Mouse (Mus musculus): Measurements from ENCODE around the gene Gtf2ird1. TPM values are rescaled to one million over a fixed set of nuclear protein-coding genes. Genes with fewer than 3 reads are reported as not detected.

The Gtf2ird1 gene
- polyA plus RNA-seq, 1 experiment from 2014 or later, result 48.2 TPM

GRCm38 (mm10) chr5:134467030-134467549, 10.6 kb upstream of the Gtf2ird1 start:
- Histone ChIP-seq H3K4me2 (ENCODE audit: low read depth, low read length) (no peak overlapping the region), H3K36me3 (ENCODE audit: control insufficient read depth, insufficient read depth) (no peaks in the 10 kb centered on the region), H3K27ac (ENCODE audit: low read length) (no peak overlapping the region), H3K27me3 (ENCODE audit: control insufficient read depth, insufficient read depth, low read length) (no peaks in the 10 kb centered on the region), H3K9me3 (replicated peaks; ENCODE audit: control insufficient read depth, low read length) (no peaks in the 10 kb centered on the region), H3K9ac (ENCODE audit: low read length) (no peak overlapping the region), H3K4me1 (ENCODE audit: control insufficient read depth, insufficient read depth, low read length) (no peaks in the 10 kb centered on the region), H3K4me3 (ENCODE audit: low read length) (no peak overlapping the region)
- WGBS, result 59% methylated on average over 8 of the region's 8 CpGs
- ATAC-seq (replicated peaks; ENCODE audit: extremely low read depth, insufficient read depth, low FRiP score), result no peak

- Histone ChIP-seq H3K4me3 (ENCODE audit: low read length) (no peak overlapping the region), H3K36me3 (ENCODE audit: control insufficient read depth, insufficient read depth) (no peaks in the 10 kb centered on the region), H3K9ac (ENCODE audit: low read length) (no peak overlapping the region), H3K4me2 (ENCODE audit: low read depth, low read length) (no peak overlapping the region), H3K27ac (ENCODE audit: low read length) (no peak overlapping the region), H3K27me3 (ENCODE audit: control insufficient read depth, insufficient read depth, low read length) (no peaks in the 10 kb centered on the region), H3K4me1 (ENCODE audit: control insufficient read depth, insufficient read depth, low read length) (no peaks in the 10 kb centered on the region), H3K9me3 (replicated peaks; ENCODE audit: control insufficient read depth, low read length) (no peaks in the 10 kb centered on the region)
- 49% methylated on average over 21 of the region's 21 CpGs for WGBS
- no peak for ATAC-seq (replicated peaks; ENCODE audit: extremely low read depth, insufficient read depth, low FRiP score)
Observed at GRCm38 (mm10) chr5:134466296-134467029, 9.9 kb upstream of the Gtf2ird1 start.

- no peak overlapping the region for H3K9ac ChIP-seq (ENCODE audit: low read length)
- WGBS, result 78% methylated on average over 1 of the region's 1 CpGs
- no peak for ATAC-seq (replicated peaks; ENCODE audit: extremely low read depth, insufficient read depth, low FRiP score)
- no peak overlapping the region for H3K4me2 ChIP-seq (ENCODE audit: low read depth, low read length)
- no peaks in the 10 kb centered on the region for H3K36me3 ChIP-seq (ENCODE audit: control insufficient read depth, insufficient read depth)
- H3K27me3 ChIP-seq (ENCODE audit: control insufficient read depth, insufficient read depth, low read length), result no peaks in the 10 kb centered on the region
- no peak overlapping the region for H3K4me3 ChIP-seq (ENCODE audit: low read length)
- H3K27ac ChIP-seq (ENCODE audit: low read length), result no peak overlapping the region
- H3K4me1 ChIP-seq (ENCODE audit: control insufficient read depth, insufficient read depth, low read length), result no peaks in the 10 kb centered on the region
- H3K9me3 ChIP-seq (replicated peaks; ENCODE audit: control insufficient read depth, low read length), result no peaks in the 10 kb centered on the region
Observed at GRCm38 (mm10) chr5:134465197-134465596, 8.7 kb upstream of the Gtf2ird1 start.

- no peaks in the 10 kb centered on the region for H3K27me3 ChIP-seq (ENCODE audit: control insufficient read depth, insufficient read depth, low read length)
- H3K9me3 ChIP-seq (replicated peaks; ENCODE audit: control insufficient read depth, low read length), result no peaks in the 10 kb centered on the region
- H3K36me3 ChIP-seq (ENCODE audit: control insufficient read depth, insufficient read depth), result no peaks in the 10 kb centered on the region
- no peak overlapping the region for H3K9ac ChIP-seq (ENCODE audit: low read length)
- 77% methylated on average over 5 of the region's 5 CpGs for WGBS
- H3K4me1 ChIP-seq (ENCODE audit: control insufficient read depth, insufficient read depth, low read length), result no peaks in the 10 kb centered on the region
- no peak overlapping the region for H3K4me2 ChIP-seq (ENCODE audit: low read depth, low read length)
- ATAC-seq (replicated peaks; ENCODE audit: extremely low read depth, insufficient read depth, low FRiP score), result no peak
- H3K27ac ChIP-seq (ENCODE audit: low read length), result no peak overlapping the region
- H3K4me3 ChIP-seq (ENCODE audit: low read length), result no peak overlapping the region
Observed at GRCm38 (mm10) chr5:134464225-134464624, 7.7 kb upstream of the Gtf2ird1 start.

- WGBS, result 76% methylated on average over 8 of the region's 8 CpGs
- Histone ChIP-seq H3K4me1 (ENCODE audit: control insufficient read depth, insufficient read depth, low read length) (no peaks in the 10 kb centered on the region), H3K9ac (ENCODE audit: low read length) (no peak overlapping the region), H3K4me2 (ENCODE audit: low read depth, low read length) (no peak overlapping the region), H3K9me3 (replicated peaks; ENCODE audit: control insufficient read depth, low read length) (no peaks in the 10 kb centered on the region), H3K27me3 (ENCODE audit: control insufficient read depth, insufficient read depth, low read length) (no peaks in the 10 kb centered on the region), H3K36me3 (ENCODE audit: control insufficient read depth, insufficient read depth) (no peaks in the 10 kb centered on the region), H3K4me3 (ENCODE audit: low read length) (no peak overlapping the region), H3K27ac (ENCODE audit: low read length) (no peak overlapping the region)
- ATAC-seq (replicated peaks; ENCODE audit: extremely low read depth, insufficient read depth, low FRiP score), result no peak
Observed at GRCm38 (mm10) chr5:134462731-134463130, 6.2 kb upstream of the Gtf2ird1 start.

GRCm38 (mm10) chr5:134462316-134462715, 5.8 kb upstream of the Gtf2ird1 start:
- no peaks in the 10 kb centered on the region for H3K4me1 ChIP-seq (ENCODE audit: control insufficient read depth, insufficient read depth, low read length)
- ATAC-seq (replicated peaks; ENCODE audit: extremely low read depth, insufficient read depth, low FRiP score), result no peak
- 80% methylated on average over 2 of the region's 2 CpGs for WGBS
- no peak overlapping the region for H3K27ac ChIP-seq (ENCODE audit: low read length)
- H3K4me2 ChIP-seq (ENCODE audit: low read depth, low read length), result no peak overlapping the region
- no peak overlapping the region for H3K9ac ChIP-seq (ENCODE audit: low read length)
- H3K36me3 ChIP-seq (ENCODE audit: control insufficient read depth, insufficient read depth), result no peaks in the 10 kb centered on the region
- H3K4me3 ChIP-seq (ENCODE audit: low read length), result no peak overlapping the region
- H3K27me3 ChIP-seq (ENCODE audit: control insufficient read depth, insufficient read depth, low read length), result no peaks in the 10 kb centered on the region
- no peaks in the 10 kb centered on the region for H3K9me3 ChIP-seq (replicated peaks; ENCODE audit: control insufficient read depth, low read length)

- Histone ChIP-seq H3K4me1 (ENCODE audit: control insufficient read depth, insufficient read depth, low read length) (no peaks in the 10 kb centered on the region), H3K27ac (ENCODE audit: low read length) (no peak overlapping the region), H3K4me2 (ENCODE audit: low read depth, low read length) (no peak overlapping the region), H3K9me3 (replicated peaks; ENCODE audit: control insufficient read depth, low read length) (no peaks in the 10 kb centered on the region), H3K36me3 (ENCODE audit: control insufficient read depth, insufficient read depth) (no peaks in the 10 kb centered on the region), H3K4me3 (ENCODE audit: low read length) (no peak overlapping the region), H3K27me3 (ENCODE audit: control insufficient read depth, insufficient read depth, low read length) (no peaks in the 10 kb centered on the region), H3K9ac (ENCODE audit: low read length) (no peak overlapping the region)
- no peak for ATAC-seq (replicated peaks; ENCODE audit: extremely low read depth, insufficient read depth, low FRiP score)
- WGBS, result 93% methylated on average over 4 of the region's 4 CpGs
Observed at GRCm38 (mm10) chr5:134460546-134460945, 4.0 kb upstream of the Gtf2ird1 start.

- peaks cover 10% of the 10 kb centered on the region for H3K4me1 ChIP-seq (ENCODE audit: control insufficient read depth, insufficient read depth, low read length)
- H3K9me3 ChIP-seq (replicated peaks; ENCODE audit: control insufficient read depth, low read length), result no peaks in the 10 kb centered on the region
- H3K27me3 ChIP-seq (ENCODE audit: control insufficient read depth, insufficient read depth, low read length), result no peaks in the 10 kb centered on the region
- H3K4me2 ChIP-seq (ENCODE audit: low read depth, low read length), result no peak overlapping the region
- no peaks in the 10 kb centered on the region for H3K36me3 ChIP-seq (ENCODE audit: control insufficient read depth, insufficient read depth)
- H3K9ac ChIP-seq (ENCODE audit: low read length), result no peak overlapping the region
- no peak overlapping the region for H3K27ac ChIP-seq (ENCODE audit: low read length)
- ATAC-seq (replicated peaks; ENCODE audit: extremely low read depth, insufficient read depth, low FRiP score), result no peak
- no peak overlapping the region for H3K4me3 ChIP-seq (ENCODE audit: low read length)
- WGBS, result 85% methylated on average over 7 of the region's 7 CpGs
Observed at GRCm38 (mm10) chr5:134459096-134459495, 2.6 kb upstream of the Gtf2ird1 start.

- H3K27me3 ChIP-seq (ENCODE audit: control insufficient read depth, insufficient read depth, low read length), result no peaks in the 10 kb centered on the region
- 82% methylated on average over 3 of the region's 3 CpGs for WGBS
- no peaks in the 10 kb centered on the region for H3K36me3 ChIP-seq (ENCODE audit: control insufficient read depth, insufficient read depth)
Observed at GRCm38 (mm10) chr5:134458416-134458815, 1.9 kb upstream of the Gtf2ird1 start.

More at GRCm38 (mm10) chr5:134458416-134458815, 1.9 kb upstream of the Gtf2ird1 start:
- H3K9me3 ChIP-seq (replicated peaks; ENCODE audit: control insufficient read depth, low read length), result no peaks in the 10 kb centered on the region
- no peak overlapping the region for H3K9ac ChIP-seq (ENCODE audit: low read length)
- no peak for ATAC-seq (replicated peaks; ENCODE audit: extremely low read depth, insufficient read depth, low FRiP score)
- peaks cover 17% of the 10 kb centered on the region for H3K4me1 ChIP-seq (ENCODE audit: control insufficient read depth, insufficient read depth, low read length)
- no peak overlapping the region for H3K27ac ChIP-seq (ENCODE audit: low read length)
- H3K4me2 ChIP-seq (ENCODE audit: low read depth, low read length), result no peak overlapping the region
- H3K4me3 ChIP-seq (ENCODE audit: low read length), result no peak overlapping the region

Data from heart, embryonic 16.5 days (tissue).